Mouse (Mus musculus): ENCODE data around the gene Zfp13.

Gene Zfp13

DNA sequence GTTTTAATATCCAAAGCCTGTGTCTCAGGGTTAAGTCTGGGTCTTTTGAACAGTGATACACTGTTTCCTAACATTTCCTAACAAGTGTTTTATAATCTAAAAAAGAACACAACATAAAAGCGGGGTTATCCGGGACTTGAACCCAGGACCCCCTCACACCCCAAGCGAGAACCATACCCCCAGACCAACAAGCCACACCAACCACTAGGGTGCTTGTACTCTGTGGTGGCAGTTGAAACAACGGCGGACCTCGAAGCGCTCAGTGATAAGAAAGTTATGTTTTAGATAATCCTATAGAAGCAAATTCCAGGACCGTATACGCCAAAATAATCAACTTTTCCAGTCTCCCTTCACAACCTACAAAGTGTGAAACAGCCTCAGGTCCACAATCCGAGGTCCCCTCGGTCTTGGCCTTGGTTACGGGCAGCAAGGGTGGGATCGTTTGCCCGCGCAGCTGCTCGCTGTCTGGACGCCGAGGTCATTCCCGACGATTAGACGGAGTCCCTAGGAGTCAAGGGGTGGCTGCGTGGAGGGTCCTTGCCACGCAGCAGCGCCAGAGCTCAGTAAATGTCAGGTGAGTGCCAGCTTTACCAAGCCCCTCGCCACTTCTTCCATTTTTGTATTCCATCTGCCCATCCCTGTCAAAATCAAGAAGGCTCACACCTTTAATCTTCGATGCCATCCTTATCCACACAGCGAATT is 61.6 kb downstream of the Zfp13 start:
- in situ Hi-C loops (cut with MboI, MseI), result loop anchor here (25.0 kb wide), 3 partner anchors 1575 to 1975 kb away; partner anchors contain the start of genes Zfp942, Zfp943, Zfp948 and Zfp983

GRCm38 (mm10) chr17:23535046-23535788 is 64.1 kb downstream of the Zfp13 start:
- in situ Hi-C loops (cut with MboI, MseI), result loop anchor here (25.0 kb wide), 3 partner anchors 1573 to 1973 kb away; partner anchors contain the start of genes Zfp942, Zfp943, Zfp948 and Zfp983

- in situ Hi-C loops (cut with MboI, MseI), result loop anchor here (25.0 kb wide), 3 partner anchors 1572 to 1972 kb away; partner anchors contain the start of genes Zfp942, Zfp943, Zfp948 and Zfp983
Observed at GRCm38 (mm10) chr17:23533591-23534490, 65.4 kb downstream of the Zfp13 start.

GRCm38 (mm10) chr17:23531408-23531807 is 67.9 kb downstream of the Zfp13 start:
- in situ Hi-C loops (cut with MboI, MseI), result loop anchor here (25.0 kb wide), 3 partner anchors 1569 to 1969 kb away; partner anchors contain the start of genes Zfp942, Zfp943, Zfp948 and Zfp983

All from T-helper 2 cell (primary cell).